10 mouse cellular contexts compared by ENCODE assay signal in the genomic region with DNA sequence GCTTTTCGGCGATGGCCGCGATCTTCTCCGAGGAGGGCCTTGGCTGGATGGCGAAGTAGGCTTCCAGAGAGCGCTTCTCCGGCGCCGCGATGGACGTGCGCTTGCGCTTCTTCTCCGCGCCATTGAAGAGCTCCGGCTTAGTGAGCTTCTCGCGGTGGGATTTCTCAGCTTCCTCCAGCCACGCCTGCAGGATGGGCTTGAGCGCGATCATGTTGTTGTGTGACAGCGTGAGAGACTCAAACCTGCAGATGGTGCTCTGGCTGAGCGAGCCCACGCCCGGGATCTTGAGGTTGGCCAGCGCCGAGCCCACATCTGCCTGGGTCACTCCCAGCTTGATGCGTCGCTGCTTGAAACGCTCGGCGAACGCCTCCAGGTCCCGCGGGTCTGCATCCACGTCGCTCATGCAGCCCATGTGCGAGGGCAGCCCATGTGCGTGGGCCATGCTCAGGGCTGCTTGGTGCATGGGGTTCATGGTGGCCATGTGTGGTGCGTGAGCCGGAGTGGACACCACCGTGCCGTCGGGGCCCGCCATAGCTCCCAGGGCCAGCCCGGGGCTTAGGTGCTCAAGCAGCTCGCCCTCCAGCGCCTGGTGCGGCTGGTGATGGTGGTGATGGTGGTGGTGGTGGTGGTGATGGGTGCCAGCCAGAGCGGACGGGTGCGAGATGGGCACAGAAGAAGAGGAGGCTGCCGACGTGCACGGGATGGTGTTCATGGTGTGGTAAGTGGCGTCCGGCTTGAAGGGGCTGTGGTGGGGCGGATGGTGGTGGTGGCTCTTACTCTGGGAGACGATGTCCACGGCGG. TPM values are rescaled to one million over a fixed set of nuclear protein-coding genes. Genes with fewer than 3 reads are reported as not detected.
DNase-seq lines count a peak whose midpoint lies in the region; ATAC-seq and TF ChIP-seq lines count a peak whose summit lies in the region.
"Had no signal": no experiment of that assay in that cellular context is flagged by ENCODE, and none has a peak within 500 bp of the region (broad histone marks: within the 10 kb centered on the region; RNA-seq: fewer than 3 reads in every experiment).

No protein-coding gene starts in this region.

- H3K9me3 ChIP-seq in embryonic facial prominence, embryonic 14.5 days (ENCODE audit: control insufficient read depth, low read length), result no peaks in the 10 kb centered on the region
- no peaks in the 10 kb centered on the region for H3K9me3 ChIP-seq in limb, embryonic 10.5 days (replicated peaks)
- no peaks in the 10 kb centered on the region for H3K9me3 ChIP-seq in lung, postnatal 0 days (ENCODE audit: low read length)
- H3K9me3 ChIP-seq: liver, embryonic 13.5 days had no signal

- peaks cover 3% of the 10 kb centered on the region; the same call in 1 of the 2 replicates for H3K4me1 ChIP-seq in embryonic facial prominence, embryonic 14.5 days (ENCODE audit: control insufficient read depth, insufficient read depth, low read length)
- H3K4me1 ChIP-seq in limb, embryonic 10.5 days, result peaks cover 29% of the 10 kb centered on the region
- no peaks in the 10 kb centered on the region for H3K4me1 ChIP-seq in lung, postnatal 0 days (ENCODE audit: insufficient read depth, low read depth, low read length)
- H3K4me1 ChIP-seq: liver, embryonic 13.5 days had no signal

- no peak overlapping the region for H3K27ac ChIP-seq in embryonic facial prominence, embryonic 14.5 days (replicated peaks; ENCODE audit: low read depth, low read length)
- H3K27ac ChIP-seq in limb, embryonic 10.5 days, result no peak overlapping the region
- H3K27ac ChIP-seq in lung, postnatal 0 days (ENCODE audit: low read length), result no peak overlapping the region
- H3K27ac ChIP-seq in gastrocnemius, adult 2 months, result no peak overlapping the region
- H3K27ac ChIP-seq: liver, embryonic 13.5 days had no signal

- peaks cover 93% of the 10 kb centered on the region for H3K27me3 ChIP-seq in embryonic facial prominence, embryonic 14.5 days (replicated peaks; ENCODE audit: control insufficient read depth, insufficient read depth, low read length)
- peaks cover 100% of the 10 kb centered on the region for H3K27me3 ChIP-seq in limb, embryonic 10.5 days (ENCODE audit: low read depth, poor library complexity, severe bottlenecking)
- H3K27me3 ChIP-seq in lung, postnatal 0 days (replicated peaks; ENCODE audit: insufficient read depth, low read length), result peaks cover 69% of the 10 kb centered on the region

- intact Hi-C loops in gastrocnemius, adult 2 months (cut with DNase I), result no loop called here

- WGBS in embryonic facial prominence, embryonic 14.5 days, result 2% methylated on average over 39 of the region's 62 CpGs
- 2% methylated on average over 62 of the region's 62 CpGs for WGBS in limb, embryonic 10.5 days
- WGBS in lung, postnatal 0 days, result 3% methylated on average over 60 of the region's 62 CpGs

- no peaks in the 10 kb centered on the region for H3K36me3 ChIP-seq in embryonic facial prominence, embryonic 14.5 days (ENCODE audit: control insufficient read depth, insufficient read depth, low read length)
- no peaks in the 10 kb centered on the region for H3K36me3 ChIP-seq in limb, embryonic 10.5 days
- H3K36me3 ChIP-seq in lung, postnatal 0 days (ENCODE audit: insufficient read depth, low read length), result no peaks in the 10 kb centered on the region
- H3K36me3 ChIP-seq: liver, embryonic 13.5 days had no signal

- H3K9ac ChIP-seq in embryonic facial prominence, embryonic 14.5 days (ENCODE audit: low read depth, low read length), result no peak overlapping the region
- no peak overlapping the region for H3K9ac ChIP-seq in lung, postnatal 0 days (replicated peaks; ENCODE audit: low read depth)
- H3K9ac ChIP-seq: liver, embryonic 13.5 days had no signal

- H3K4me3 ChIP-seq in embryonic facial prominence, embryonic 14.5 days (ENCODE audit: low read depth, low read length), result peak overlapping the region; percentile 44
- 0 out of 2 replicates have a peak overlapping the region, but pooled peaks have one; percentile 48 for H3K4me3 ChIP-seq in limb, embryonic 10.5 days
- H3K4me3 ChIP-seq in lung, postnatal 0 days (ENCODE audit: low read depth, low read length), result no peak overlapping the region
- no peak overlapping the region for H3K4me3 ChIP-seq in gastrocnemius, adult 2 months

- peak; percentile 32 for DNase-seq in right cerebral cortex, postnatal 4 days
- DNase-seq in right cerebral cortex, adult 18-20 months, result no peak
- no peak for DNase-seq in embryonic facial prominence, embryonic 14.5 days (ENCODE audit: low spot score)
- DNase-seq in limb, embryonic 10.5 days (ENCODE audit: low spot score), result peak; percentile 53
- DNase-seq in retina, postnatal 1 day, result peak; percentile 68
- no peak for DNase-seq in lung, postnatal 0 days (ENCODE audit: low spot score)
- DNase-seq in gastrocnemius, adult 2 months, result no peak
- DNase-seq: liver, embryonic 13.5 days had no signal

- TF ChIP-seq CTCF in lung, postnatal 0 days (IDR thresholded peaks at IDR 0.05), result no peak
- no peak for TF ChIP-seq CTCF in gastrocnemius, adult 2 months (IDR thresholded peaks at IDR 0.05)

- H3K4me2 ChIP-seq in embryonic facial prominence, embryonic 14.5 days (ENCODE audit: low read depth, low read length), result peak overlapping the region; percentile 23
- H3K4me2 ChIP-seq in lung, postnatal 0 days (replicated peaks; ENCODE audit: low read depth, low read length), result no peak overlapping the region

- no peak for TF ChIP-seq EP300 in lung, postnatal 0 days (IDR thresholded peaks at IDR 0.05)

- 0 out of 2 replicates have a peak, but pooled peaks have one; percentile 17 for ATAC-seq in embryonic facial prominence, embryonic 14.5 days (ENCODE audit: low read depth)
- ATAC-seq in lung, postnatal 0 days, result no peak

RNA-seq across cellular contexts. Expression of gene Pou4f2, which starts 1.4 kb away (rescaled TPM):
- polyA plus RNA-seq in embryonic facial prominence, embryonic 14.5 days (2014; fragmentation: Nextera tagmentation; extraction: Ambion mirVana), result 0.24 and 0.25 TPM in 2 replicates
- not detected in 2 replicates for polyA plus RNA-seq in limb, embryonic 10.5 days (2016; fragmentation: Nextera tagmentation; extraction: Ambion mirVana)
- polyA plus RNA-seq in lung, postnatal 0 days (2015; fragmentation: Nextera tagmentation; extraction: Ambion mirVana), result not detected in 2 replicates
- not detected for total RNA-seq in gastrocnemius, adult 2 months (2021)
- polyA plus RNA-seq: cortical plate, adult 2 months; heart, postnatal 0 days; liver, embryonic 13.5 days had no signal

Comparison
In these comparisons a context has a peak if more than half of its experiments do, and no peak if none do; other contexts are left out.
1. DNase-seq: peak in right cerebral cortex, postnatal 4 days (single experiment), limb, embryonic 10.5 days (single experiment) and retina, postnatal 1 day (single experiment); none in right cerebral cortex, adult 18-20 months (single experiment), embryonic facial prominence, embryonic 14.5 days (single experiment), lung, postnatal 0 days (single experiment) and gastrocnemius, adult 2 months (single experiment).
2. H3K4me3 ChIP-seq: peak in embryonic facial prominence, embryonic 14.5 days (single experiment) and limb, embryonic 10.5 days (single experiment); none in lung, postnatal 0 days (single experiment) and gastrocnemius, adult 2 months (single experiment).